Mouse (Mus musculus) limb, embryonic 13.5 days (tissue): ENCODE data around the gene Smad6. TPM values are rescaled to one million over a fixed set of nuclear protein-coding genes. Genes with fewer than 3 reads are reported as not detected.

ENCODE experiments used
- ATAC-seq: fragments of 200-750 bp; cut with Nextera tagmentation; 2 replicates; pipeline ENCODE4 v1.8.0; 2017; ENCODE audit warnings: low read depth, moderate number of reproducible peaks, moderate TSS enrichment; ENCODE audit not compliant: low FRiP score
- H3K27ac ChIP-seq: fragments of 300-500 bp; sonication (generic); 2 replicates; pipeline ENCODE4 v1.5.1; 2015; ENCODE audit warnings: inconsistent platforms, mild to moderate bottlenecking, moderate library complexity
- H3K27me3 ChIP-seq: fragments of 300-500 bp; sonication (generic); 2 replicates; pipeline ENCODE4 v1.6.1; 2015; ENCODE audit warnings: mild to moderate bottlenecking, inconsistent platforms
- H3K36me3 ChIP-seq: fragments of 300-500 bp; sonication (generic); 2 replicates; pipeline ENCODE4 v1.6.1; 2015; ENCODE audit warnings: inconsistent platforms, mild to moderate bottlenecking, moderate library complexity
- H3K4me1 ChIP-seq: fragments of 300-500 bp; sonication (generic); 2 replicates; pipeline ENCODE4 v1.6.1; 2015; ENCODE audit warnings: inconsistent platforms
- H3K4me2 ChIP-seq: fragments of 300-500 bp; sonication (generic); replicated peaks from 2 replicates; pipeline ENCODE4 v1.6.1; 2015; ENCODE audit warnings: inconsistent platforms, mild to moderate bottlenecking, moderate library complexity
- H3K4me3 ChIP-seq: fragments of 300-500 bp; sonication (generic); 2 replicates; pipeline ENCODE4 v1.5.1; 2015; ENCODE audit warnings: moderate library complexity, mild to moderate bottlenecking, inconsistent platforms
- H3K9ac ChIP-seq: fragments of 300-500 bp; sonication (generic); 2 replicates; pipeline ENCODE4 v1.6.1; 2015; ENCODE audit warnings: mild to moderate bottlenecking, inconsistent platforms
- H3K9me3 ChIP-seq: fragments of 300-500 bp; sonication (generic); 2 replicates; pipeline ENCODE4 v1.6.1; 2016; ENCODE audit warnings: inconsistent platforms
- WGBS: fragments of 180-500 bp; shearing (Covaris S2); methylation state at CpG from one replicate; pipeline ENCODE4 v1.1.7; 2015; 5-methylcytosine and 5-hydroxymethylcytosine counted together
- polyA plus RNA-seq: library from polyadenylated mRNA; unstranded; fragments of >200 nt; fragmentation: Nextera tagmentation; extraction: Ambion mirVana; gene quantifications from 2 replicates; pipeline ENCODE4 v1.2.1, GENCODE M21; 2015

The Smad6 gene
- polyA plus RNA-seq, 1 experiment from 2014 or later: 10.8 TPM

- Histone ChIP-seq H3K4me3 (peak overlapping the region; percentile 17), H3K9ac (no peak overlapping the region), H3K27me3 (no peaks in the 10 kb centered on the region), H3K4me1 (peaks cover 98% of the 10 kb centered on the region), H3K4me2 (peak overlapping the region; percentile 52), H3K27ac (peak overlapping the region; percentile 92), H3K36me3 (peaks cover 16% of the 10 kb centered on the region), H3K9me3 (no peaks in the 10 kb centered on the region)
- ATAC-seq: peak; percentile 88
- WGBS: 2% methylated on average over 18 of the region's 18 CpGs
Measured at GRCm38 (mm10) chr9:63980179-63981086, 41.4 kb downstream of the Smad6 start.

- WGBS: 48% methylated on average over 2 of the region's 2 CpGs
- ATAC-seq: no peak
Measured at GRCm38 (mm10) chr9:63979275-63979674, 42.6 kb downstream of the Smad6 start.

GRCm38 (mm10) chr9:63978682-63979081 is 43.2 kb downstream of the Smad6 start:
- peak overlapping the region; percentile 92 for H3K27ac ChIP-seq
- no peaks in the 10 kb centered on the region for H3K9me3 ChIP-seq
- no peak overlapping the region for H3K4me3 ChIP-seq
- no peak for ATAC-seq
- 72% methylated on average over 7 of the region's 7 CpGs for WGBS
- H3K36me3 ChIP-seq: peaks cover 16% of the 10 kb centered on the region
- H3K9ac ChIP-seq: no peak overlapping the region
- H3K27me3 ChIP-seq: no peaks in the 10 kb centered on the region
- peaks cover 97% of the 10 kb centered on the region for H3K4me1 ChIP-seq
- no peak overlapping the region for H3K4me2 ChIP-seq

More at GRCm38 (mm10) chr9:63979275-63979674, 42.6 kb downstream of the Smad6 start:
- peak overlapping the region; percentile 92 for H3K27ac ChIP-seq
- no peak overlapping the region for H3K4me3 ChIP-seq
- 0 out of 2 replicates have a peak overlapping the region, but pooled peaks have one; percentile 31 for H3K9ac ChIP-seq
- H3K9me3 ChIP-seq: no peaks in the 10 kb centered on the region
- H3K4me1 ChIP-seq: peaks cover 98% of the 10 kb centered on the region
- peak overlapping the region; percentile 52 for H3K4me2 ChIP-seq
- peaks cover 16% of the 10 kb centered on the region for H3K36me3 ChIP-seq
- H3K27me3 ChIP-seq: no peaks in the 10 kb centered on the region

- ATAC-seq: no peak
Measured at GRCm38 (mm10) chr9:63975996-63976395, 45.9 kb downstream of the Smad6 start.

DNA sequence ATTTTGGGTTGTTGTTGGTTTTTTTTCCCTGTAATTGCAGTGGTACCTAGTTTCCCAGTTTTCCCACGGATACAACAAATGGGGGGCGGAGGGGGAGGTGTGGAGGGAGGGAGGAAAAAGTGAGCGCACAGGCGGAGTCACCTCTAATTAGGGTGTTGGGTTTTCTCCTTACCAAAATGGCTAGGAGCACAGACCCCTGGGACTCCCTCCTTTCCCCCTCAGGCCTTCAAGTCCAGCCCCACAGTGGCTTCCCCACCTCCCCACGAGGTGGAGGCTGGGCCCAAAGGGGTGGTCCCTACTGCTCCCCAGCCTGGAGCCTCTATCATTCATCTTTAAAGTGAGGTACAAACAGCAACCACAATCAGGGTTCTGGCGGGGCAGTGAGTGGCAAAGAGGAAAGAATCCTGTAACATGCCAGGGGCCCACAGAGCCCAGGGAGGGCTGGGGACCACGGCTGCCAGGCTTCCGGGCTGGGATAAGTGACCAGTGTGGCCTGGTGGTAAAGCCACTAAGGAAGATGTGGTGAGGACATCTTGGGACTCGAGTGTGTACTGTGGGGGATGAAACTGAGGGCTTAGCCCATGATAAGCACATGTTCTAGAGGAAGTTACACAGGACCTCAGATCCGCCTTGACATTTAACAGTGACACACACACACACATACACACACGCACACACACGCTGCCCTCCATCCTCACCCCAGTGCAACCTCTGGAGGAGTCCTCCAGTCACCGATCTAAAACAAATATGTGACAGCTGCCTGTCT is 47.4 kb downstream of the Smad6 start:
- 27% methylated on average over 13 of the region's 13 CpGs for WGBS
- ATAC-seq: 0 out of 2 replicates have a peak, but pooled peaks have one; percentile 15
- peak overlapping the region; percentile 57 for H3K4me2 ChIP-seq

More at GRCm38 (mm10) chr9:63975996-63976395, 45.9 kb downstream of the Smad6 start:
- Histone ChIP-seq H3K36me3 (peaks cover 14% of the 10 kb centered on the region), H3K4me2 (peak overlapping the region; percentile 17), H3K9ac (no peak overlapping the region; the same call in 1 of the 2 replicates), H3K4me1 (peaks cover 96% of the 10 kb centered on the region), H3K27ac (peak overlapping the region; percentile 96; the same call in 1 of the 2 replicates), H3K4me3 (no peak overlapping the region), H3K27me3 (no peaks in the 10 kb centered on the region), H3K9me3 (no peaks in the 10 kb centered on the region)
- WGBS: 29% methylated on average over 11 of the region's 11 CpGs

DNA sequence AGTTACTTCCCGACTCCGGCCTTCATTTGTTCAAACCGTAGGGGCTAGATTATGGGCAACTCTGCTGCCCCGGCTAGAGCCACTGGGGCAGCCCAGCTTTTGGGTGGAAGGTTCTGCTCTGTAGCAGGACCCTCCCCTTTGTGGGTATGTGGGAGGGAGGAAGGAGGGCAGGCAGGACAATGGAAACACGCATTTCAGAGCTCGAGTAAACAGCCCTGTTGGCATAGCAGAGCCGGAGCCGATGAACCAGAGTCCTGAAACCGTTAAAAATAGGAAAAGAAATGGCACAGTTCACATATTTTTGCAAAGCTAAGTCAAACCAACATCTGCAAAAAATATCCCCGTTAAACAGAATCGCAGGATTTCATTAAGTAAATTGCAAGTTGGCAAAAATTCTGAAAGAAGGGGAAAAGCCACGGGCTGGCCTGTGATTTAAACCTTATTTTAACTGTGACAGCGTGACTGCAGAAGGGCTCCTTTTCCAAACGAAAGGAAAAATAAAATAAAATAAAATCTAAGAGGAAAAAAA is 48.1 kb downstream of the Smad6 start:
- no peaks in the 10 kb centered on the region for H3K9me3 ChIP-seq
- H3K27ac ChIP-seq: peak overlapping the region; percentile 96
- H3K4me2 ChIP-seq: peak overlapping the region; percentile 57
- H3K9ac ChIP-seq: peak overlapping the region; percentile 50; the same call in 1 of the 2 replicates
- peak overlapping the region; percentile 3; the same call in 1 of the 2 replicates for H3K4me3 ChIP-seq
- ATAC-seq: peak; percentile 14; the same call in 1 of the 2 replicates
- H3K36me3 ChIP-seq: peaks cover 21% of the 10 kb centered on the region
- WGBS: 19% methylated on average over 14 of the region's 14 CpGs
- peaks cover 96% of the 10 kb centered on the region for H3K4me1 ChIP-seq
- H3K27me3 ChIP-seq: no peaks in the 10 kb centered on the region

More for the DNA sequence above, 47.4 kb downstream of the Smad6 start:
- no peaks in the 10 kb centered on the region for H3K27me3 ChIP-seq
- peaks cover 96% of the 10 kb centered on the region for H3K4me1 ChIP-seq
- H3K4me3 ChIP-seq: 0 out of 2 replicates have a peak overlapping the region, but pooled peaks have one; percentile 3
- H3K36me3 ChIP-seq: peaks cover 14% of the 10 kb centered on the region
- no peaks in the 10 kb centered on the region for H3K9me3 ChIP-seq
- H3K27ac ChIP-seq: peak overlapping the region; percentile 96
- H3K9ac ChIP-seq: peak overlapping the region; percentile 53

DNA sequence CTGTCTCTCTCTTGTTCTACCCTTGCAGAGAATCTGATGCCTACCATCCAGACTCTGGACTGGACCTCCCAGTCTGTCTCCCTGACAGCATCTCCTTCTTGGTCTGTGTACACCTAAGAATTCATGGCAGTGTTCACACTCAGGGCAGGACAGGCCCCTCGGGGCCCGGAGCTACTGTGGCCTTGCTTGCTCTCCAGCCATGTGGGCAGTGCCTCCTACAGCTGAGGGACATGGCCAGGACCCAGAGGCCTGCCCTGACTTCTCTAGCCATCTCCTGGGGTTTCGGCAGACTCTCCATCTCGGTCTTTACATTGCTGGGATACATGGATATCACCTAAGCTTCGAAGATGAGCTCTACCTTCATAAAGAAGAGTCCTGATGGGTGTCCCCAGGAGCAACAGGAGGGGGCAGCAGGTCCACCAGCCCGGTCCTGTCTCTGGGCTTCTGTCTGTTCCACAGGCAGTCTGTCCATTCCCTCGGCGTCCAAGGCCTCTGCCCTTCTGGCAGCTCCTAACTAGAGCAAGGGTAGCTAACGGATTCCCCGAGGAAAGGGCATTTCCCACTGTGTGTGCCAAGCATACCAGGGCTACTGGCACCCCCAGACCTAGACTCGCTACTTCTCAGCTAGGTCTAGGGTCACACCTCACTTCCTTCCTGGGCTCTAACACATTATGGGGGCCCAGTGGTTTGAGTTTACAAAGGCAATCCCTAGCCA is 49.1 kb downstream of the Smad6 start:
- Histone ChIP-seq H3K9ac (no peak overlapping the region), H3K4me2 (no peak overlapping the region), H3K27ac (peak overlapping the region; percentile 96), H3K36me3 (peaks cover 21% of the 10 kb centered on the region), H3K4me3 (no peak overlapping the region), H3K27me3 (no peaks in the 10 kb centered on the region), H3K9me3 (no peaks in the 10 kb centered on the region), H3K4me1 (peaks cover 96% of the 10 kb centered on the region)
- no peak for ATAC-seq
- WGBS: 87% methylated on average over 11 of the region's 11 CpGs

GRCm38 (mm10) chr9:63971557-63971956 is 50.3 kb downstream of the Smad6 start:
- Histone ChIP-seq H3K4me3 (no peak overlapping the region), H3K27ac (no peak overlapping the region), H3K9ac (0 out of 2 replicates have a peak overlapping the region, but pooled peaks have one; percentile 4), H3K4me1 (peaks cover 95% of the 10 kb centered on the region), H3K9me3 (no peaks in the 10 kb centered on the region), H3K27me3 (no peaks in the 10 kb centered on the region), H3K4me2 (no peak overlapping the region), H3K36me3 (peaks cover 14% of the 10 kb centered on the region)
- ATAC-seq: no peak
- 50% methylated on average over 4 of the region's 4 CpGs for WGBS

DNA sequence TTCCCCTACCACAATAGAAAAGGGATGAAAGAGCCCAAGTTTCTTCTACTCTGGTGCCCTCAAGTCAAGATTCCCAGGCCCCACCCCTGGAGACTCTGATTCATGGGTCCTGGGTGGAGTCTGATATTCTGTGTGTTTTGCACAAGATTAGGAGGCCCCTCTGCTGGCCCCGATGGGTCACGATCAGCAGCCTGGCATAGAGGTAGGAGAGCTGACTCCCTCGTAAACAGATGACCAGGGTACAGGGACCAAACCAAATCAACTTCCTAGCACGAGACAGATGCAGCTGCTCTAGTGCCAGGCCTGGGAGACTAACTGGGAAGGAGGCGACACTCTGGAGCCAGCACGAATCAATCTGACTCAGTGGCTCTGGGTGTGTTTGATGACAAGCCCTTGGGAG is 51.0 kb downstream of the Smad6 start:
- WGBS: 83% methylated on average over 6 of the region's 6 CpGs
- H3K27me3 ChIP-seq: no peaks in the 10 kb centered on the region
- ATAC-seq: no peak
- no peak overlapping the region for H3K4me2 ChIP-seq
- H3K36me3 ChIP-seq: peaks cover 14% of the 10 kb centered on the region
- peaks cover 95% of the 10 kb centered on the region for H3K4me1 ChIP-seq
- H3K9ac ChIP-seq: no peak overlapping the region
- H3K27ac ChIP-seq: 0 out of 2 replicates have a peak overlapping the region, but pooled peaks have one; percentile 65
- H3K4me3 ChIP-seq: no peak overlapping the region
- no peaks in the 10 kb centered on the region for H3K9me3 ChIP-seq

- no peak overlapping the region for H3K4me3 ChIP-seq
- peaks cover 14% of the 10 kb centered on the region for H3K36me3 ChIP-seq
- H3K4me1 ChIP-seq: peaks cover 95% of the 10 kb centered on the region
- peak overlapping the region; percentile 65; the same call in 1 of the 2 replicates for H3K27ac ChIP-seq
- H3K9ac ChIP-seq: no peak overlapping the region
- WGBS: 82% methylated on average over 12 of the region's 12 CpGs
- no peak for ATAC-seq
- H3K4me2 ChIP-seq: no peak overlapping the region
- no peaks in the 10 kb centered on the region for H3K9me3 ChIP-seq
- no peaks in the 10 kb centered on the region for H3K27me3 ChIP-seq
Measured at GRCm38 (mm10) chr9:63970388-63970787, 51.5 kb downstream of the Smad6 start.

GRCm38 (mm10) chr9:63969467-63969866 is 52.4 kb downstream of the Smad6 start:
- Histone ChIP-seq H3K27ac (peak overlapping the region; percentile 65; the same call in 1 of the 2 replicates), H3K4me2 (no peak overlapping the region), H3K9me3 (no peaks in the 10 kb centered on the region), H3K9ac (no peak overlapping the region), H3K4me3 (no peak overlapping the region), H3K36me3 (peaks cover 14% of the 10 kb centered on the region), H3K27me3 (no peaks in the 10 kb centered on the region), H3K4me1 (peaks cover 95% of the 10 kb centered on the region)
- 75% methylated on average over 10 of the region's 10 CpGs for WGBS
- no peak for ATAC-seq
